Mouse (Mus musculus): Measurements from ENCODE around the gene Rasal3. TPM values are rescaled to one million over a fixed set of nuclear protein-coding genes. Genes with fewer than 3 reads are reported as not detected.

Rasal3 gene
- polyA plus RNA-seq, 1 experiment from 2014 or later = 5.5 TPM

GRCm38 (mm10) chr17:32388370-32389100 is 14.8 kb downstream of the Rasal3 start:
- H3K27me3 ChIP-seq = peaks cover 29% of the 10 kb centered on the region
- peak overlapping the region; percentile 98 for H3K4me2 ChIP-seq
- WGBS = under 1% methylated on average over 38 of the region's 39 CpGs
- peak overlapping the region; percentile 82 for H3K27ac ChIP-seq
- peaks cover 15% of the 10 kb centered on the region for H3K36me3 ChIP-seq
- H3K4me3 ChIP-seq = peak overlapping the region; percentile 83
- ATAC-seq (ENCODE audit: borderline replicate concordance, extremely low read depth, low FRiP score, low TSS enrichment) = peak; percentile 57
- peak overlapping the region; percentile 78 for H3K9ac ChIP-seq
- peaks cover 16% of the 10 kb centered on the region; the same call in 1 of the 2 replicates for H3K4me1 ChIP-seq
- H3K9me3 ChIP-seq = no peaks in the 10 kb centered on the region

GRCm38 (mm10) chr17:32387986-32388369 is 15.4 kb downstream of the Rasal3 start:
- Histone ChIP-seq H3K9ac (peak overlapping the region; percentile 78; the same call in 1 of the 2 replicates), H3K4me1 (peaks cover 16% of the 10 kb centered on the region; the same call in 1 of the 2 replicates), H3K9me3 (no peaks in the 10 kb centered on the region), H3K4me2 (peak overlapping the region; percentile 98), H3K27ac (no peak overlapping the region), H3K36me3 (peaks cover 17% of the 10 kb centered on the region), H3K27me3 (peaks cover 24% of the 10 kb centered on the region), H3K4me3 (peak overlapping the region; percentile 83)
- ATAC-seq (ENCODE audit: borderline replicate concordance, extremely low read depth, low FRiP score, low TSS enrichment) = no peak
- WGBS = 25% methylated on average over 7 of the region's 7 CpGs

GRCm38 (mm10) chr17:32386659-32387432 is 16.5 kb downstream of the Rasal3 start:
- Histone ChIP-seq H3K27ac (no peak overlapping the region; the same call in 1 of the 2 replicates), H3K27me3 (peaks cover 12% of the 10 kb centered on the region), H3K9me3 (no peaks in the 10 kb centered on the region), H3K4me3 (no peak overlapping the region), H3K4me1 (peaks cover 10% of the 10 kb centered on the region; the same call in 1 of the 2 replicates), H3K9ac (no peak overlapping the region), H3K4me2 (no peak overlapping the region; the same call in 1 of the 2 replicates), H3K36me3 (peaks cover 17% of the 10 kb centered on the region)
- ATAC-seq (ENCODE audit: borderline replicate concordance, extremely low read depth, low FRiP score, low TSS enrichment) = no peak
- 64% methylated on average over 9 of the region's 9 CpGs for WGBS

GRCm38 (mm10) chr17:32383661-32384060 is 19.7 kb downstream of the Rasal3 start:
- 84% methylated on average over 5 of the region's 5 CpGs for WGBS
- H3K36me3 ChIP-seq = peaks cover 17% of the 10 kb centered on the region
- H3K9me3 ChIP-seq = no peaks in the 10 kb centered on the region
- H3K4me2 ChIP-seq = no peak overlapping the region
- H3K9ac ChIP-seq = no peak overlapping the region
- H3K4me1 ChIP-seq = peaks cover 10% of the 10 kb centered on the region; the same call in 1 of the 2 replicates
- no peak for ATAC-seq (ENCODE audit: borderline replicate concordance, extremely low read depth, low FRiP score, low TSS enrichment)
- H3K27ac ChIP-seq = no peak overlapping the region
- no peaks in the 10 kb centered on the region for H3K27me3 ChIP-seq
- no peak overlapping the region for H3K4me3 ChIP-seq

GRCm38 (mm10) chr17:32382576-32382975 is 20.8 kb downstream of the Rasal3 start:
- H3K4me3 ChIP-seq = no peak overlapping the region
- WGBS = 93% methylated on average over 7 of the region's 7 CpGs
- 0 out of 2 replicates have a peak, but pooled peaks cover 4% of the 10 kb centered on the region for H3K4me1 ChIP-seq
- no peaks in the 10 kb centered on the region for H3K9me3 ChIP-seq
- H3K9ac ChIP-seq = no peak overlapping the region
- H3K4me2 ChIP-seq = no peak overlapping the region
- peaks cover 17% of the 10 kb centered on the region for H3K36me3 ChIP-seq
- ATAC-seq (ENCODE audit: borderline replicate concordance, extremely low read depth, low FRiP score, low TSS enrichment) = no peak
- no peaks in the 10 kb centered on the region for H3K27me3 ChIP-seq
- no peak overlapping the region for H3K27ac ChIP-seq

DNA sequence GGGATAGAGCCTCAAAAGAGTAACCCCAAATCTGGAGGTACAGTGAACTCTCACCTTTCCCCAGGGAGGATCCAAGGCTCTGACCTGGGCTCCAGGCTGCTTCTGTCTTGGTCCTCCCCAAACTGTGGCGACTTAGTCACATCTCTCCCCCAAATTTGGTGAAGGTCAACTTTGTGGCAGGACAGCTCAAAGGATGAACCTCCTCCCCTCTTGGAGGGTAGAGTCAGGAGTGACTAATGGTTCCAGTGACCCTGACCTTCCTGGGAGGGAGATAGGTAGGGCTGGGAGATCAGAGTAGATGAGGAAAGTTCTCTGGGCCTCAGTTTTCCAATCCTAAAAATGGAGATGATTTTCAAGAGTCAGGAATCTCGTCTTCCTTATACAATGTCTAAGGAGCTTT is 24.6 kb downstream of the Rasal3 start:
- H3K27ac ChIP-seq = no peak overlapping the region
- no peaks in the 10 kb centered on the region for H3K4me1 ChIP-seq
- no peak overlapping the region for H3K9ac ChIP-seq
- no peaks in the 10 kb centered on the region for H3K9me3 ChIP-seq
- ATAC-seq (ENCODE audit: borderline replicate concordance, extremely low read depth, low FRiP score, low TSS enrichment) = no peak
- H3K4me3 ChIP-seq = no peak overlapping the region
- no peaks in the 10 kb centered on the region for H3K27me3 ChIP-seq
- H3K36me3 ChIP-seq = peaks cover 14% of the 10 kb centered on the region; the same call in 1 of the 2 replicates
- no peak overlapping the region for H3K4me2 ChIP-seq
- 71% methylated on average over 2 of the region's 2 CpGs for WGBS

DNA sequence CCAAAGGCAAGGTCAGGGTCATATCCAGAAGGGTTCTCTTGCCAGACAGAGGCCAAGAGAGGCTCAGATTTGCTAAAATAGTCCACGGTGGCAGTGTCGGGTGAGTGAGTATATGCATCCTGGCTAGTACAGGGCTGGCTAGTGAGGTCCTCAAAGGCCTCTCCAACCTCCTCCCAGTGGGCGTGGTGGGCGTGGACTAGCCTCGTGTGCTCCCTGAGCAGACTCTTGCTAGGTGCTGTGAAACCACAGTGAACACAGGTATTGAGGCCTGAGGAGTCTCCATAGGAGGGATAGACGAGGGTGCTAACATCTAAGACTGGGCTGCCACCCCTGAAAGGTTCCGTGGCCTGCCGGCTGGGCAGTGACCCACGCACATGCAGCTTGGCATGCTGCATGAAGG is 26.2 kb downstream of the Rasal3 start:
- 79% methylated on average over 9 of the region's 9 CpGs for WGBS
- ATAC-seq (ENCODE audit: borderline replicate concordance, extremely low read depth, low FRiP score, low TSS enrichment) = no peak
- no peak overlapping the region for H3K27ac ChIP-seq

GRCm38 (mm10) chr17:32376475-32376874 is 26.9 kb downstream of the Rasal3 start:
- Histone ChIP-seq H3K4me3 (no peak overlapping the region), H3K36me3 (peaks cover 9% of the 10 kb centered on the region; the same call in 1 of the 2 replicates), H3K27ac (no peak overlapping the region), H3K4me2 (no peak overlapping the region), H3K9me3 (no peaks in the 10 kb centered on the region), H3K27me3 (no peaks in the 10 kb centered on the region), H3K4me1 (no peaks in the 10 kb centered on the region), H3K9ac (no peak overlapping the region)
- WGBS = 82% methylated on average over 15 of the region's 15 CpGs
- ATAC-seq (ENCODE audit: borderline replicate concordance, extremely low read depth, low FRiP score, low TSS enrichment) = no peak

More for the DNA sequence above, 26.2 kb downstream of the Rasal3 start:
- H3K36me3 ChIP-seq = peaks cover 9% of the 10 kb centered on the region; the same call in 1 of the 2 replicates
- no peaks in the 10 kb centered on the region for H3K27me3 ChIP-seq
- H3K9me3 ChIP-seq = no peaks in the 10 kb centered on the region
- no peak overlapping the region for H3K9ac ChIP-seq
- no peak overlapping the region for H3K4me2 ChIP-seq
- no peak overlapping the region for H3K4me3 ChIP-seq
- no peaks in the 10 kb centered on the region for H3K4me1 ChIP-seq

GRCm38 (mm10) chr17:32368991-32369578 is 34.3 kb downstream of the Rasal3 start:
- H3K4me2 ChIP-seq = peak overlapping the region; percentile 49
- H3K9me3 ChIP-seq = no peaks in the 10 kb centered on the region
- peak overlapping the region; percentile 16 for H3K27ac ChIP-seq
- peaks cover 9% of the 10 kb centered on the region for H3K4me1 ChIP-seq
- H3K9ac ChIP-seq = peak overlapping the region; percentile 32
- 17% methylated on average over 13 of the region's 17 CpGs for WGBS
- peak overlapping the region; percentile 41 for H3K4me3 ChIP-seq
- H3K27me3 ChIP-seq = no peaks in the 10 kb centered on the region
- no peaks in the 10 kb centered on the region for H3K36me3 ChIP-seq
- peak; percentile 64; the same call in 1 of the 2 replicates for ATAC-seq (ENCODE audit: borderline replicate concordance, extremely low read depth, low FRiP score, low TSS enrichment)

- Histone ChIP-seq H3K36me3 (no peaks in the 10 kb centered on the region), H3K4me3 (no peak overlapping the region), H3K9me3 (no peaks in the 10 kb centered on the region), H3K4me1 (peaks cover 18% of the 10 kb centered on the region), H3K27ac (no peak overlapping the region), H3K4me2 (no peak overlapping the region), H3K9ac (no peak overlapping the region), H3K27me3 (no peaks in the 10 kb centered on the region)
- no peak for ATAC-seq (ENCODE audit: borderline replicate concordance, extremely low read depth, low FRiP score, low TSS enrichment)
- WGBS = 89% methylated on average over 11 of the region's 11 CpGs
These were observed 35.7 kb downstream of the Rasal3 start for GRCm38 (mm10) chr17:32367706-32368105.

- H3K4me1 ChIP-seq = peaks cover 24% of the 10 kb centered on the region
- no peak overlapping the region for H3K27ac ChIP-seq
- H3K4me3 ChIP-seq = no peak overlapping the region; the same call in 1 of the 2 replicates
- H3K36me3 ChIP-seq = peaks cover 17% of the 10 kb centered on the region
- 60% methylated on average over 1 of the region's 1 CpGs for WGBS
- no peak for ATAC-seq (ENCODE audit: borderline replicate concordance, extremely low read depth, low FRiP score, low TSS enrichment)
- no peak overlapping the region for H3K9ac ChIP-seq
- H3K4me2 ChIP-seq = no peak overlapping the region
- no peaks in the 10 kb centered on the region for H3K27me3 ChIP-seq
- H3K9me3 ChIP-seq = no peaks in the 10 kb centered on the region
These were observed 38.1 kb downstream of the Rasal3 start for GRCm38 (mm10) chr17:32365296-32365695.
